Mouse (Mus musculus): ENCODE results near the gene Slc38a9. TPM values are rescaled to one million over a fixed set of nuclear protein-coding genes. Genes with fewer than 3 reads are reported as not detected.

Gene Slc38a9
- polyA plus RNA-seq, 1 experiment from 2014 or later, result 13.5 TPM

DNA sequence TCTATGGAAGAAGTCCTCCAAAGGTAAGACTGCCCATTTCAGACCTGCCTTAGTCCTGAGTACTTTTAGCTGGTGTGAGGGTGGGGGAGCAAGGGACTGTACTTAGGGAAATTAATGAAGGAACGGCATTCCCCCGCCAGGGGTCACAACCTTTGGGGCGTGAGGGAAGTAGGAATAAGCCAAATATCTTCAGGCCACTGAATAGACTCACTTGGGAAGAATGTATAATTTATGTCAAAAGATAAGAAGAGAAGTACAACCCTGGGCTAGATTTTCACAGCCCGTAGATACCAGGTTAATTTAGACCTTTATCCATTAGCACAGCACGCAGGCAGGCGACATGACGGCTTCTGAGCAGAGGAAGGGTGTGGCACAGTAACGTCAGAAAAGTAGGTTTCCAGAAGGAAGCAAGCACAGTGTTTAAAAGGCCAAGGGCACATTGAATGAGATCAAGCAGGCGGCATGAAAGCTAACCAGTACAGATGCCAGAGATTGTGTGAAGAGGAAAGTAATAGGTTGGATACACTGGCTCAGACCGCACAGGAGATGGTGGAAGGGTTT lies 103.1 kb downstream of the Slc38a9 start:
- Histone ChIP-seq H3K4me3 (no peak overlapping the region), H3K36me3 (replicated peaks) (0 out of 2 replicates have a peak, but pooled peaks cover 5% of the 10 kb centered on the region), H3K9me3 (peaks cover 21% of the 10 kb centered on the region), H3K4me1 (peaks cover 49% of the 10 kb centered on the region), H3K27me3 (replicated peaks; ENCODE audit: low read depth, poor library complexity, severe bottlenecking) (no peaks in the 10 kb centered on the region), H3K27ac (replicated peaks) (no peak overlapping the region)
- WGBS, result 79% methylated on average over 10 of the region's 10 CpGs
- DNase-seq (ENCODE audit: low spot score), result no peak

DNA sequence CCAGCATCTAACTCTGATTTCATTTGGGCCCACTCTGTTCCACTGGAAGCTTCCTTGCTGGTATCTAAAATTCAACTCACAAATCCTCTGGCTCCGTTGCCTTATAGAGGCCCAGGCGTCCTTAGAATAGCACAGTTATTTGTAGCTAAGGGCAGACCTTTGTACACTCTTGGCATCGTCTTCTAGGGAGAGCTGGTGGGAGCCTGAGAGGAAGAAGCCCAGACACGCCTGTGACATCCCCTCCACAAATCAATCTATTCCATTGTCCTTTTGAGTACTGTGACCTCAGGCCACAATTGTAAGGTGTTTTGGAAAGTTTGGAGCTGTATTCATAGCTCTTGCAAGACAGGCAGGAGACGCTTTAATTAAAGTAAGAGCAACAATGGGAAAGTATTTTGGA lies 104.0 kb downstream of the Slc38a9 start:
- H3K4me1 ChIP-seq, result peaks cover 40% of the 10 kb centered on the region
- H3K36me3 ChIP-seq (replicated peaks), result 0 out of 2 replicates have a peak, but pooled peaks cover 5% of the 10 kb centered on the region
- DNase-seq (ENCODE audit: low spot score), result no peak
- no peaks in the 10 kb centered on the region for H3K27me3 ChIP-seq (replicated peaks; ENCODE audit: low read depth, poor library complexity, severe bottlenecking)
- 79% methylated on average over 5 of the region's 5 CpGs for WGBS
- H3K4me3 ChIP-seq, result no peak overlapping the region
- H3K9me3 ChIP-seq, result peaks cover 21% of the 10 kb centered on the region
- no peak overlapping the region for H3K27ac ChIP-seq (replicated peaks)

- Histone ChIP-seq H3K4me1 (peaks cover 34% of the 10 kb centered on the region), H3K9me3 (peaks cover 21% of the 10 kb centered on the region), H3K4me3 (no peak overlapping the region), H3K27ac (replicated peaks) (no peak overlapping the region), H3K36me3 (replicated peaks) (0 out of 2 replicates have a peak, but pooled peaks cover 5% of the 10 kb centered on the region), H3K27me3 (replicated peaks; ENCODE audit: low read depth, poor library complexity, severe bottlenecking) (no peaks in the 10 kb centered on the region)
- 89% methylated on average over 3 of the region's 3 CpGs for whole genome bisulfite sequencing
- DNase-seq (ENCODE audit: low spot score), result no peak
Measured at GRCm38 (mm10) chr13:112765654-112766053, 105.1 kb downstream of the Slc38a9 start.

- H3K4me3 ChIP-seq, result no peak overlapping the region
- peak; percentile 66 for DNase-seq (ENCODE audit: low spot score)
Measured at GRCm38 (mm10) chr13:112770528-112771328, 110.2 kb downstream of the Slc38a9 start.

GRCm38 (mm10) chr13:112771447-112772208 lies 111.1 kb downstream of the Slc38a9 start:
- peaks cover 16% of the 10 kb centered on the region for H3K9me3 ChIP-seq
- peaks cover 22% of the 10 kb centered on the region for H3K4me1 ChIP-seq
- H3K36me3 ChIP-seq (replicated peaks), result 0 out of 2 replicates have a peak, but pooled peaks cover 5% of the 10 kb centered on the region
- DNase-seq (ENCODE audit: low spot score), result no peak
- H3K27me3 ChIP-seq (replicated peaks; ENCODE audit: low read depth, poor library complexity, severe bottlenecking), result no peaks in the 10 kb centered on the region
- no peak overlapping the region for H3K27ac ChIP-seq (replicated peaks)
- 45% methylated on average over 15 of the region's 15 CpGs for WGBS
- H3K4me3 ChIP-seq, result no peak overlapping the region

More at GRCm38 (mm10) chr13:112770528-112771328, 110.2 kb downstream of the Slc38a9 start:
- no peaks in the 10 kb centered on the region for H3K27me3 ChIP-seq (replicated peaks; ENCODE audit: low read depth, poor library complexity, severe bottlenecking)
- H3K27ac ChIP-seq (replicated peaks), result no peak overlapping the region
- H3K9me3 ChIP-seq, result peaks cover 21% of the 10 kb centered on the region
- H3K36me3 ChIP-seq (replicated peaks), result 0 out of 2 replicates have a peak, but pooled peaks cover 5% of the 10 kb centered on the region
- WGBS, result 38% methylated on average over 11 of the region's 11 CpGs
- H3K4me1 ChIP-seq, result peaks cover 22% of the 10 kb centered on the region

GRCm38 (mm10) chr13:112772252-112772651 lies 111.7 kb downstream of the Slc38a9 start:
- Histone ChIP-seq H3K4me1 (peaks cover 22% of the 10 kb centered on the region), H3K4me3 (no peak overlapping the region), H3K36me3 (replicated peaks) (0 out of 2 replicates have a peak, but pooled peaks cover 3% of the 10 kb centered on the region), H3K9me3 (peaks cover 10% of the 10 kb centered on the region), H3K27ac (replicated peaks) (no peak overlapping the region), H3K27me3 (replicated peaks; ENCODE audit: low read depth, poor library complexity, severe bottlenecking) (no peaks in the 10 kb centered on the region)
- 75% methylated on average over 11 of the region's 11 CpGs for WGBS
- DNase-seq (ENCODE audit: low spot score), result no peak

DNA sequence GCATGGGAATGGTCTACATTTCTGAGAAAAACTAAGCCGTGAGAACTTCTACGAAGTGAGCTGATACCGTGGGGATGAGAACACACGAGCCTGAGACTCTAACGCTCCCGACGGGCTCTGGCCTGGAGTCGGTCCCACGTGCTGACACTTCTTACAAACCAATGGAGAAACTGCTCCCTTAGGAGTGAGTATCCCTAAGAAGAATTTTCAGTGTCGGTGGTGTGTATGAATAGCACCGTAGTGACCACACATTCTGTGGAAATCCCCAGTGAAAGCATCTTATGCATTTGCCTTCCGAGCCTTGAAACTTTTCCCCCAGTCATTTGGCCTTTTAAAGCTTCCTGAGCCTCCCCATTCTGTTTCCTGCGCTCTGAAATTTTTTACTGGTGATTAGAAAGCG lies 112.3 kb downstream of the Slc38a9 start:
- H3K4me3 ChIP-seq, result no peak overlapping the region
- no peaks in the 10 kb centered on the region for H3K27me3 ChIP-seq (replicated peaks; ENCODE audit: low read depth, poor library complexity, severe bottlenecking)
- no peak for DNase-seq (ENCODE audit: low spot score)
- H3K36me3 ChIP-seq (replicated peaks), result no peaks in the 10 kb centered on the region
- H3K27ac ChIP-seq (replicated peaks), result no peak overlapping the region
- WGBS, result 84% methylated on average over 14 of the region's 14 CpGs
- H3K9me3 ChIP-seq, result peaks cover 4% of the 10 kb centered on the region
- H3K4me1 ChIP-seq, result peaks cover 22% of the 10 kb centered on the region

- H3K4me1 ChIP-seq, result peaks cover 22% of the 10 kb centered on the region
- 94% methylated on average over 3 of the region's 3 CpGs for WGBS
Measured at GRCm38 (mm10) chr13:112773991-112774675, 113.6 kb downstream of the Slc38a9 start.

GRCm38 (mm10) chr13:112775856-112776255 lies 115.3 kb downstream of the Slc38a9 start:
- H3K36me3 ChIP-seq (replicated peaks), result no peaks in the 10 kb centered on the region
- no peaks in the 10 kb centered on the region for H3K27me3 ChIP-seq (replicated peaks; ENCODE audit: low read depth, poor library complexity, severe bottlenecking)
- H3K27ac ChIP-seq (replicated peaks), result no peak overlapping the region
- peaks cover 15% of the 10 kb centered on the region for H3K4me1 ChIP-seq
- H3K4me3 ChIP-seq, result no peak overlapping the region
- 90% methylated on average over 10 of the region's 10 CpGs for WGBS
- DNase-seq (ENCODE audit: low spot score), result no peak
- no peaks in the 10 kb centered on the region for H3K9me3 ChIP-seq

More at GRCm38 (mm10) chr13:112773991-112774675, 113.6 kb downstream of the Slc38a9 start:
- Histone ChIP-seq H3K36me3 (replicated peaks) (no peaks in the 10 kb centered on the region), H3K27ac (replicated peaks) (no peak overlapping the region), H3K9me3 (no peaks in the 10 kb centered on the region), H3K27me3 (replicated peaks; ENCODE audit: low read depth, poor library complexity, severe bottlenecking) (no peaks in the 10 kb centered on the region), H3K4me3 (no peak overlapping the region)
- no peak for DNase-seq (ENCODE audit: low spot score)

GRCm38 (mm10) chr13:112778407-112778806 lies 117.9 kb downstream of the Slc38a9 start:
- 89% methylated on average over 5 of the region's 5 CpGs for WGBS
- no peak for DNase-seq (ENCODE audit: low spot score)

GRCm38 (mm10) chr13:112785305-112785704 lies 124.8 kb downstream of the Slc38a9 start:
- DNase-seq (ENCODE audit: low spot score), result no peak
- WGBS, result 73% methylated on average over 7 of the region's 7 CpGs
- H3K9me3 ChIP-seq, result no peaks in the 10 kb centered on the region
- H3K27me3 ChIP-seq (replicated peaks; ENCODE audit: low read depth, poor library complexity, severe bottlenecking), result no peaks in the 10 kb centered on the region
- H3K27ac ChIP-seq (replicated peaks), result no peak overlapping the region
- H3K4me1 ChIP-seq, result peaks cover 12% of the 10 kb centered on the region; the same call in 1 of the 2 replicates
- H3K36me3 ChIP-seq (replicated peaks), result no peaks in the 10 kb centered on the region
- no peak overlapping the region for H3K4me3 ChIP-seq

More at GRCm38 (mm10) chr13:112778407-112778806, 117.9 kb downstream of the Slc38a9 start:
- Histone ChIP-seq H3K4me3 (no peak overlapping the region), H3K9me3 (no peaks in the 10 kb centered on the region), H3K4me1 (no peaks in the 10 kb centered on the region), H3K36me3 (replicated peaks) (no peaks in the 10 kb centered on the region), H3K27ac (replicated peaks) (no peak overlapping the region), H3K27me3 (replicated peaks; ENCODE audit: low read depth, poor library complexity, severe bottlenecking) (no peaks in the 10 kb centered on the region)

DNA sequence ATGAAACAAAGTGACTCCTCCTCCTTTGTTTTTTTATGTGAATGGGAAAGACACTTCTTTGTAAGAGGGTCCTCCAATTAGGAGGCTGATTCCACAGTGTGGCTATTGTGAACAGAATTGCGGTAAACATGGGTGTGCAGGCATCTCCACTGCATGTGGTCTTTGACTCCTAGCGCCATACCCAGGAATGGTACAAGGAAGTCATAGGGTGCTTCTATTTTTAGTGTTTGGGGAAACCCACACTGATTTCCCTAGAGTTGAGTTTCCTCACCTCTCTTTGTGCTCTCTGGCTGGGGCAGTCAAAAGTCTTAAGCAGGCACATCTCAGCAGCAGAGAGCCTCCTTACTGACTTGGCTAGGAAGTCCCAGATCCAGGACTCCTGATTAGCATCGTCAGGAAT lies 125.6 kb downstream of the Slc38a9 start:
- Histone ChIP-seq H3K4me1 (peaks cover 16% of the 10 kb centered on the region), H3K4me3 (no peak overlapping the region), H3K9me3 (no peaks in the 10 kb centered on the region), H3K27me3 (replicated peaks; ENCODE audit: low read depth, poor library complexity, severe bottlenecking) (no peaks in the 10 kb centered on the region), H3K27ac (replicated peaks) (no peak overlapping the region), H3K36me3 (replicated peaks) (no peaks in the 10 kb centered on the region)
- DNase-seq (ENCODE audit: low spot score), result no peak
- 58% methylated on average over 3 of the region's 3 CpGs for WGBS

Measured in embryonic facial prominence, embryonic 10.5 days (tissue).